Mouse (Mus musculus): ENCODE measurements around the gene Lrrc28.

Lrrc28 gene

DNA sequence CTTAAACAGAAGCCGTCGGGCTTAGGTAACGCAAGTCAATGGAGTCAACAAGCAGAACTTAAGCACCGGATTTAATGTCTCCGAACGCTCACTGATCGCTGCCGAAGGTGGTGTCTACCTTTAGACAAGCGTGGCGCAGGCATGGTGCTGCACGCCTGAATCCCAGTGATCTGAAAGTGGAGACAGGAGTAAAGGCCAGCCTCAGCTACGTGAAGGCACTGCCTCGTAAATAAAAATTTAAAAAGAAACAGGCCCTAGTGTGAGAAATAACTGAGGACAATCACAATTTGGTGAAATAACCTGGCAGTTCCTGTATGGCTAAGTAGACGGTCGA is 580 bp upstream of the Lrrc28 start:
- DNase-seq (ENCODE audit: low spot score in 2 of 2), result no peak

GRCm38 (mm10) chr7:67644291-67644690 is 777 bp downstream of the Lrrc28 start:
- no peak for DNase-seq (ENCODE audit: low spot score in 2 of 2)

DNA sequence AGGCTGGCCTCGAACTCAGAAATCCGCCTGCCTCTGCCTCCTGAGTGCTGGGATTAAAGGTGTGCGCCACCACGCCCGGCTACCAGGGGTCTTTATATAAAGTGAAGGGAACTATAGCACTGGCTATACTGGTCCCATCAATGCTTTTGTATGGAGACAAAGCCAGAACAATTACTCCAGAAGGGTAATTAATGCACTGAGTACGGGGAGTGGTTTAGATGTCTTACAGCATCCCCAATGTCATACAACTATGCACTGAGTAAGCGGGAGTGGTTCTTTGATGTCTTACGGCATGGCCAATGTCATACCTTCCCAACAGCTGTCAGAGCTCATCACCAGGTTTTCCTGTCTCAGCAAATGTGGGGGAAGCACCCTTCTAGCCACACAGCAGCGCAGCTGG is 2.1 kb downstream of the Lrrc28 start:
- DNase-seq (ENCODE audit: low spot score in 2 of 2), result no peak

- DNase-seq (ENCODE audit: low spot score in 2 of 2), result no peak
Measured at GRCm38 (mm10) chr7:67639006-67639405, 6.1 kb downstream of the Lrrc28 start.

GRCm38 (mm10) chr7:67636161-67636560 is 8.9 kb downstream of the Lrrc28 start:
- DNase-seq (ENCODE audit: low spot score in 2 of 2), result no peak

GRCm38 (mm10) chr7:67634210-67634609 is 10.9 kb downstream of the Lrrc28 start:
- DNase-seq (ENCODE audit: low spot score in 2 of 2), result no peak

GRCm38 (mm10) chr7:67632380-67632779 is 12.7 kb downstream of the Lrrc28 start:
- DNase-seq (ENCODE audit: low spot score in 2 of 2), result peak; percentile 13 to 54

GRCm38 (mm10) chr7:67630817-67631216 is 14.3 kb downstream of the Lrrc28 start:
- peak; percentile 31 to 72 for DNase-seq (ENCODE audit: low spot score in 2 of 2)

GRCm38 (mm10) chr7:67629681-67630080 is 15.4 kb downstream of the Lrrc28 start:
- no peak for DNase-seq (ENCODE audit: low spot score in 2 of 2)

GRCm38 (mm10) chr7:67626671-67627070 is 18.4 kb downstream of the Lrrc28 start:
- no peak for DNase-seq (ENCODE audit: low spot score in 2 of 2)

- DNase-seq (ENCODE audit: low spot score in 2 of 2), result no peak
Measured at GRCm38 (mm10) chr7:67622151-67622550, 22.9 kb downstream of the Lrrc28 start.

GRCm38 (mm10) chr7:67619836-67620235 is 25.2 kb downstream of the Lrrc28 start:
- no peak for DNase-seq (ENCODE audit: low spot score in 2 of 2)

- DNase-seq (ENCODE audit: low spot score in 2 of 2), result no peak
Measured at GRCm38 (mm10) chr7:67618316-67618715, 26.8 kb downstream of the Lrrc28 start.

DNA sequence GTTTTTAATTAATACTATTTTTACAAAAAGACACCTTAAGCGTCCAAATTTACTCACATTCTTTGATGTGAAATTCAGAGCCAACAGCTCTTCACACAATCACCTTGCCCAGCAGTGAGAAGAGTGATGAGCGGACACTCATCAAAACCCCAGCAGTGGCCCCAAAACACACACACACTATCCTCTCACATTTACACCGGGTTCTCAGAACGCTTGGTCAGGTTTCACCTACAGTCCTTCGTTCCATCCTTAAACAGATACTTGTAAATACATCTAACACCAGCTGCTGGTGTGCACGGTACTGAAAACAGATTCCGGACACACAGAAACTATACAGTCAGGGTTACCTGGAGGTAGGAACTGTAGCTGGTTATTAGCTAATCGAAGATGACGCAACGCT is 27.4 kb downstream of the Lrrc28 start:
- DNase-seq (ENCODE audit: low spot score in 2 of 2), result no peak

DNA sequence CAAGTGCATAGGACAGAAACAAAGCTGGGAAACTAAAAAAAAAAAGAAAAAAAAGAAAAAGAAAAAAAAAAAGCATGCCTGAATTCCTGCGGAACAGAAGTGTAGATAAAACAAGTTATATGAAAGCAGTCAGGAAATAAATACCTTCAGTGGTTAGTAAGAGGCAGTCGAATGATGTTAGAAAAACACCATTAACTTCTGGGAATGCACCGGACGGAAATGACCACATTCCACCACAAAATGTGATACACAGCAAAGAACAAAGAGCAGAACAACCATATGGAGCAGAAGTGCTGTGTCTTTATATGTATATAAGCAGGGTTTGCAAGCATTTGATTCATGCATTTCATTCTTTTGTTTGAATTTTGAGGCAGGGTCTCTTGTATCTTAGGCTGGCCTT is 28.2 kb downstream of the Lrrc28 start:
- no peak for DNase-seq (ENCODE audit: low spot score in 2 of 2)

- no peak for DNase-seq (ENCODE audit: low spot score in 2 of 2)
Measured at GRCm38 (mm10) chr7:67614464-67614861, 30.6 kb downstream of the Lrrc28 start.

DNA sequence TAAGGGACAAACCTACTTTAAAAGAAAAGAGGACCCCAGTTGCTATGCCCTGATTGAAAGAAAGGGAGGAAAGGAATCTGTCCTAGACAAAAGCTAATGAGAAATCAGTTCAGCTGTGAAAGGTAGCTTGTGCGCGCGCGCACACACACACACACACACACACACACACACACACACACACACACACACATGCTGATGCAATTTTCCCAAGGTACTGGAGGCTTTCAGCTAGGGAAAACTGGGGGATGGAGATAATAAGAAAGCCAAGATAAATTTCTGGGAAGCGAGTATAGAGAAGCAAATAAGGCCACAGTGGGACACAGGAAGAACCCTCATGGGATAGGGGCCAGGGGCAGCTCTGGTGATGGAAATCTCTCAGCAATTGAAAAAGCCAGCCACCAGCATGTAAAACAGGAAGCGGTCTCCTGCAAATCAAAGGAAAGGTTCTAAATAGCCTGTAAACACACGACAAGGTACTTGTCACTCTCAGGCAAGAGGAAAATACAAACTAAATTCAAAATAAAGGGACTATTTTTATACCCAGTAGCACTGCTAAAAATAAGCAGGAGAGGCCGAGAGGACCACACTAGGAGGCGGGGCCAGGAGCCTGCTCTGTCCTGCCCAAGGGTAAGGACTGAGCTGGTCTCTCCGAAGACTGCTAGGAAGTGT is 31.1 kb downstream of the Lrrc28 start:
- DNase-seq (ENCODE audit: low spot score in 2 of 2), result no peak

GRCm38 (mm10) chr7:67608348-67609024 is 36.6 kb downstream of the Lrrc28 start:
- no peak for DNase-seq (ENCODE audit: low spot score in 2 of 2)

DNA sequence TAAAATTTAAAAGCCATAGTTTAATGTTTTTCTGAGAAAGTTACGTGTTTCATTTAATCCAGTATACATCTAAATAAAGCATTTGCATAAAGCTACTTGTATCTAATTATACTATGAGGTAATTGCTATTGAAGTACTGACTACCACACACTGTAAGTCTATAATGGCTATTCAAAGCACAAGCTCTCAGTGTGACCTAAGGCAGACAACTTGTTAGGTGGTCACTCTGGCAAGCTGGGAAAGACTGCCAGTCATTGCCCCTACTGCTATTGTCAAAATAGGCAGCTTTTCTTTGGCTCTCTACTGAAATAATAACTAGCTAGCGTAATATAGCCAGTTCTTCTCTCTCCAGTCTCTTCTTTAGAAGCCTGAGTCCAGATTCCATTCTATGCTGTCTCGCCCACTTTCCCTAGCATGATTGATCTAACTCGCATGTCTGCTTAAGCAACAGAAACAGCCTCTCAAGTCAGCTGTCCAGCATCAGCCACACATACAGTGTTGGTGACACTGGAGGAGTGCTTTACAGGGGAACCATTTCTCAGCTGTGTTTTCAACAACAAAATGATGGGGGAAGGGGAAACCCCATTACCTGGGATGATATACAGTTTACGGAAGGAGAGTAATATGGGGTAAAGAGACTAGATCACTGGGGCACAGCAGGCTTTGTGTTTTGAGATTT is 37.3 kb downstream of the Lrrc28 start:
- DNase-seq (ENCODE audit: low spot score in 2 of 2), result no peak

- DNase-seq (ENCODE audit: low spot score in 2 of 2), result no peak
Measured at GRCm38 (mm10) chr7:67606250-67606649, 38.8 kb downstream of the Lrrc28 start.

DNA sequence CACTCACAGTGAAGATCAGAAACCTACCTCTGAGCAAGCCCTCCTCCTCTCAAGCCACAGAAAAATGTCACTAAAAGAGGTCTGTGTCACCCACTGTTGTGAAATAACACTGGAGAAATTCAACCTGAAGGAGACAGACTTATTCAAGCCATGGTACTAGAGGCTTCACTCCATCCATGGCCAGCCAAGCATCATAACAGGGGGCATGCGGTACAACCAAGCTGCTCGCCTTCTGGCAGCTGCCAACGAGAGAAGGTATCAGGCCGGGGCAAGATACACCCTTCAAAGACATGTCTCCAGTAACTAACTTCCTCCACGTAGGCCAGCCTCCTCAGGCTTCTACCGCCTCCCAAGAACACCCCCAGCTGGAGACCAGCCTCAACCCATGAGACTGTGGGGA is 40.0 kb downstream of the Lrrc28 start:
- no peak for DNase-seq (ENCODE audit: low spot score in 2 of 2)

GRCm38 (mm10) chr7:67598050-67598449 is 47.0 kb downstream of the Lrrc28 start:
- DNase-seq (ENCODE audit: low spot score in 2 of 2), result no peak

GRCm38 (mm10) chr7:67596961-67597360 is 48.1 kb downstream of the Lrrc28 start:
- no peak for DNase-seq (ENCODE audit: low spot score in 2 of 2)

Data from spleen, postnatal 10 days (tissue).